Mouse (Mus musculus) left cerebral cortex, postnatal 36 days (tissue): ENCODE measurements around the gene C1ql1. TPM values are rescaled to one million over a fixed set of nuclear protein-coding genes. Genes with fewer than 3 reads are reported as not detected.

ENCODE experiments used
- DNase-seq, 2 experiments: peaks; one replicate each; pipeline ENCODE4 v3.0.0; 2021 to 2022; ENCODE audit warnings: low spot score in 2 of 2, mixed read lengths in 1 of 2
- intact Hi-C: fragments of 180-260 bp; cut with DNase I; formaldehyde crosslinking; loops from one replicate; pipeline ENCODE4 v1.15.1; 2025
- total RNA-seq, 2 experiments: library from RNA; stranded (reverse); gene quantifications; 2 replicates each; pipeline ENCODE4 v1.2.3; 2021

Gene C1ql1
- total RNA-seq, 2 experiments from 2014 or later = 15.1 to 15.6 TPM

- intact Hi-C loops = no loop called here
Measured at GRCm38 (mm10) chr11:102918077-102918476, 28.4 kb downstream of the C1ql1 start.

DNA sequence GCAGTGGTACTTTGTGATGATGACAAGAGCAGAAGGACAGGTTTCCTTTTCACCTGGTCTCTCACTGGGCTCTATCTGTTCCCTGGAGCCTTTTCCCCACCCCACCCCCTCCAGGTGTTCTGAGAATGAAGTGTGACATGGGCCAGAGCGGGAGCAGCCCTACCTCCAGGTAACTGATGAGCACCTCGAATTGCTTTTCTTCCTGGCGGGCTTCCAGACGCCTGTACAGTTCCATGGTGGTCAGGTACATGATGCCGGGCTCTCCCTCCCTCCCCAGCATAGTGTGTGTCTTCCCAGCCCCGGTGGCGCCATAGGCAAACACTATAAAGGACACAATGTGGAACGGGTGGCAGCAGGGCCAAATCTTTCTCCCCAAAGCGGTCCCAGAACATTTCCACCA is 31.1 kb downstream of the C1ql1 start:
- DNase-seq = no peak
- intact Hi-C loops = no loop called here

More at GRCm38 (mm10) chr11:102918077-102918476, 28.4 kb downstream of the C1ql1 start:
- DNase-seq = no peak

GRCm38 (mm10) chr11:102911376-102911775 is 35.1 kb downstream of the C1ql1 start:
- intact Hi-C loops = loop anchor here (5.0 kb wide), 1 partner anchor 36 kb away; the partner anchor contains the start of gene C1ql1
- no peak for DNase-seq

GRCm38 (mm10) chr11:102903654-102904053 is 42.8 kb downstream of the C1ql1 start:
- intact Hi-C loops = no loop called here

DNA sequence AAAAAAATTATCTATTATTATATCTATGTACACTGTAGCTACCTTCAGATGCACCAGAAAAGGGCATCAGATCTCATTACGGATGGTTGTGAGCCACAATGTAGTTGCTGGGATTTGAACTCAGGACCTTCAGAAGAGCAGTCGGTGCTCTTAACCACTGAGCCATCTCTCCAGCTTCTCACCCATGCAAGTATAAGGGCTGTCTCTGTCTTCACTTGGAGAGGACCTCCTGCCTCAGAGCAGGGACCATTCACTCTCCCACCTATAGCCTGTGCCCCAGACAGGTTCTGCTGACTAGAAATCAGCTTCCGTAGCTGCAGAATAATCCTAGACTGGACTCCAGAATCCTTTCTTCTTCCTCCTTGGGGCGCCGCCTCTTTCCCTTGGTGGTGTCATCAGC is 44.4 kb downstream of the C1ql1 start:
- intact Hi-C loops = no loop called here
- DNase-seq = no peak

More at GRCm38 (mm10) chr11:102903654-102904053, 42.8 kb downstream of the C1ql1 start:
- no peak for DNase-seq

DNA sequence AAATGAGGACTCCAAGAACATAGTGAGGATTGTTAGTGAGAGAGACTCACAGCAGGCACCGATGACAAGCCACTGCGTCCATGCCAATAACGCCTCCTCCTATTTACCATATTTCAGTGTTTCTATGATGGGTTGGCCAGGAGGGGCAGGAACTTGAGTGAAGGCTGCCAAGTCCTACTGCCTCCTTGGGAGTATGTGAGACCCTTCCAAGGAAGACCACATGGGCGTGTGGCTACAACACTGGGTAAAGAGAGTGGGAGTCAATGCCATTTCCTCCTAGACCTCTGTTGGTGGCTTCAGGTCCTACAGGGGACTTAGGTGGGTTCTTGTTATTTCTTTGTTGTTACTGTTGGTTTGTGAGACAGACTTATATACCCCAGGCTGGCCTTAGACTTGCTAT is 45.3 kb downstream of the C1ql1 start:
- DNase-seq = no peak
- intact Hi-C loops = loop anchor here (2.0 kb wide), 2 partner anchors 92 to 154 kb away; no protein-coding TSS in a partner anchor

GRCm38 (mm10) chr11:102900763-102901162 is 45.7 kb downstream of the C1ql1 start, which contains the start of gene Gfap:
Gfap (minus strand) TSS chr11:102900912.
- DNase-seq = peak; percentile 72 to 78
- intact Hi-C loops = loop anchor here (2.0 kb wide), 2 partner anchors 92 to 154 kb away; no protein-coding TSS in a partner anchor

DNA sequence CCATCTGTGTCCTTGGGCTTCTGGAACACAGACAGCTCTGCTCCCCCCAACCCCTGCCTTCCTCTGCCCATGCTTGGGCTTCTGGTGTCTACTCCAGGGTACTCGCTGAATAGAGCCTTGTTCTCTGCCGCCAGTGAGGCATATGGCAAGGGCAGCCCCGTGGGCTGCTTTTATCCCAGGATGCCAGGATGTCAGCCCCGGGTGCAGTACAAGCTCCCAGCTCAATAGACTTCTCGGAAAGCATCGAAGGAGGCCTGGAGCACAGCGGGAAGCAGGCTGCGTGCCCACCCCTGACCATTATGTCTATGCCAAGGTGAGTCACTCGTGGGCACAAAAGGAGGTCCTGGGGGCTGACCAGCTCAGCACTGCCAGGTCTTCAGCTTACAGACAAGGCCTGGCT is 48.1 kb downstream of the C1ql1 start:
- DNase-seq = no peak
- intact Hi-C loops = no loop called here

DNA sequence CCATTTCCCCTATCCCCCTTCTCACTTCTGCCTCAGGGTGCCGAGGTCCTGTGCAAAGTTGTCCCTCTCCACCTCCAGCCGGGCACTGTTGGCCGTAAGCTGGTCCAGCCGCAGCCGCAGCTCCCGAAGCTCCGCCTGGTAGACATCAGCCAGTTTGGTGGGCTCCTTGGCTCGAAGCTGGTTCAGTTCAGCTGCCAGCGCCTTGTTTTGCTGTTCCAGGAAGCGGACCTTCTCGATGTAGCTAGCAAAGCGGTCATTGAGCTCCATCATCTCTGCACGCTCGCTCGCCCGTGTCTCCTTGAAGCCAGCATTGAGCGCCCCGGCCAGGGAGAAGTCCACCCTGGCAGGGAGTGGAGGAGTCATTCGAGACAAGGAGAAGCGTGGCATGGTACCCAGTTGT is 49.8 kb downstream of the C1ql1 start:
- no peak for DNase-seq
- intact Hi-C loops = no loop called here

GRCm38 (mm10) chr11:102895779-102896178 is 50.7 kb downstream of the C1ql1 start:
- DNase-seq = no peak
- intact Hi-C loops = no loop called here

GRCm38 (mm10) chr11:102894716-102895115 is 51.8 kb downstream of the C1ql1 start:
- intact Hi-C loops = no loop called here
- no peak for DNase-seq

DNA sequence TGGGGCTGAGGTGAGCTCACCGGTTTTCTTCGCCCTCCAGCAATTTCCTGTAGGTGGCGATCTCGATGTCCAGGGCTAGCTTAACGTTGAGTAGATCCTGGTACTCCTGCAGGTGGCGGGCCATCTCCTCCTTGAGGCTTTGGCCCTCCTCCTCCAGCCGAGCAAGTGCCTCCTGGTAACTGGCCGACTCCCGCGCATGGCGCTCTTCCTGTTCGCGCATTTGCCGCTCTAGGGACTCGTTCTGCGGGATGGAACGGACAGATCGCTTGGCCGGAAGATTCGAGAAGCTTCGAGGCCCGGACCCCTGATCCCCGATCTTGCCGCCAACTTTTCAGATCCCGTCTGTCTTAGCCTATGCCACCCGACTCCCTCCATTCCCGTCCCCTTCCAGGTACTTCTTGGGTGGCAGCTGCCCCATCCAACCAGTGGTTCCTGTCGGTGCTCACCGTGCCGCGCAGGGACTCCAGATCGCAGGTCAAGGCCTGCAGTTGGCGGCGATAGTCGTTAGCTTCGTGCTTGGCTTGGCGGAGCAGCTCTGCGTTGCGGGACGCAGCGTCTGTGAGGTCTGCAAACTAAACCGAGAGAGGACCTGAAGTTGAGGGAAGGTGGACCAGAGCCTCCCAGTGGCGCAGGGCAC is 53.4 kb downstream of the C1ql1 start:
- intact Hi-C loops = no loop called here
- DNase-seq = peak in 1 of 2 experiments; percentile 21

DNA sequence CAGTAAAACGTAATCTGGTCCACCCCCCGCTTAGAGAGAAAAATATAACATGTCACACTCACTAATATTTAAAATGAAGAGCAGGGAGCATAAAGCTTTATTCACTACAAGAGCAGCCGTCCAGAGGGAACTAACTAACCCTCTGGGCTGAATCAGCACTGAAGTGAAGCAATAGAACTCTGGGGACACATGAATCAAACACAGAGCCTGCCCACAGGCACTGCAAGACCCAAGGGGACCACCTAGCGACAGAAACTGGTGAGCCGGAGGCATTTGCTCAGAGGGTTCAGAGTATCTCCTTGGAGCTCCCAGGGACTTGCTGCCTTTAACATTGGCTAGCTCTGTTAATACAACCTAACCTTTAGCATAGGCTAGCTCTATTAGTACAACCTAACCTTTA is 56.4 kb downstream of the C1ql1 start:
- intact Hi-C loops = no loop called here
- DNase-seq = no peak

Other genes with a start within 250 kb of the C1ql1 start
- gene Ccdc43, start 248.9 kb downstream of the C1ql1 start, total RNA-seq = 10 to 100 TPM; 25.9 to 27.0 TPM
- gene Adam11, start 185.2 kb downstream of the C1ql1 start, total RNA-seq = 100 to 1,000 TPM; 129 to 139 TPM
- 1 to 10 TPM; 6.0 to 7.5 TPM for gene Gjc1, start 127.0 kb downstream of the C1ql1 start, total RNA-seq
- 1 to 10 TPM; 4.7 to 5.3 TPM for gene Higd1b, start 110.8 kb downstream of the C1ql1 start, total RNA-seq
- gene Eftud2, start 65.7 kb downstream of the C1ql1 start, total RNA-seq = 100 to 1,000 TPM; 123 to 135 TPM
- gene Ccdc103, start 65.5 kb downstream of the C1ql1 start, total RNA-seq = 1 to 10 TPM; 2.0 to 3.6 TPM
- under 1 TPM in 1 of 2 experiments, not detected in 1; 0.20 TPM for gene Fam187a, start 61.5 kb downstream of the C1ql1 start, total RNA-seq
- gene Gfap, start 45.8 kb downstream of the C1ql1 start, total RNA-seq = 100 to 1,000 TPM; 127 TPM
- gene Kif18b, start 21.6 kb downstream of the C1ql1 start, total RNA-seq = under 1 TPM; 0.16 to 0.44 TPM
- gene Nmt1, start 81.5 kb upstream of the C1ql1 start, total RNA-seq = 100 to 1,000 TPM; 126 to 127 TPM
- 10 to 100 TPM; 49.7 to 55.1 TPM for gene Dcakd, start 81.6 kb upstream of the C1ql1 start, total RNA-seq
- gene Plcd3, start 155.0 kb upstream of the C1ql1 start, total RNA-seq = 10 to 100 TPM; 16.1 to 19.3 TPM
- 10 to 100 TPM; 72.3 to 80.3 TPM for gene Acbd4, start 155.0 kb upstream of the C1ql1 start, total RNA-seq
- gene Hexim1, start 169.5 kb upstream of the C1ql1 start, total RNA-seq = 10 to 100 TPM; 42.8 to 51.6 TPM
- gene Hexim2, start 185.7 kb upstream of the C1ql1 start, total RNA-seq = 10 to 100 TPM; 13.2 to 16.6 TPM
- 100 to 1,000 TPM; 129 to 172 TPM for gene Fmnl1, start 224.4 kb upstream of the C1ql1 start, total RNA-seq